Mouse (Mus musculus): Measurements from ENCODE around the gene Greb1.

DNA sequence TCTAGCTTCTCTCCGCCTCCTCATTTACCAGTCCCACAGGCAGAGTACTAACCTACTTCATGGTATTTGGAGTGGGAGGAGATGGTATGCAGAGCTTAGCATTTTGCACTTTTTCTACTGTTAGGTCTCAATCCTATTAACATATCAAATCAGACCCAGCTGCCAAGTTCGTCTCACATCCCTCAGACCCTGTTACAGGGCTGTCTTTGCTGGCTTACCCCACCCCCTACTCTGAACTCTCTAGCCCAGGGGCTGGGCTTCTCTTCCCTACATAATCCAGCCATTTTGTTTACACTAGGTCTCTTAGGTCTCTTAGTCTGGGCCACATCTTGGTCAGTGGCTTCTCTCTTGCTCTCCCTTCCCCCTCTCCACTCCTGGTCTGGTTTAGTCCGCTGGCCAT is 131.5 kb downstream of the Greb1 start:
- TF ChIP-seq CTCF (IDR thresholded peaks at IDR 0.05; ENCODE audit: low read depth) (no peak), EP300 (optimal IDR thresholded peaks at IDR 0.05) (no peak)

Data from stomach, postnatal 0 days (tissue).